Mouse (Mus musculus) small intestine, adult 2 months (tissue): Measurements from ENCODE around the gene Cdrt4.

Experiments used
- CTCF ChIP-seq: fragments of 200-500 bp; IDR thresholded peaks from 2 replicates; pipeline ENCODE4 v1.5.1; 2012; ENCODE audit warnings: low read depth, mild to moderate bottlenecking, control low read depth, inconsistent platforms, low read length, moderate library complexity, mixed read lengths; ENCODE audit not compliant: insufficient replicate concordance, insufficient read length; ENCODE audit errors: extremely low read depth
- POLR2A ChIP-seq: fragments of 200-500 bp; IDR thresholded peaks from 2 replicates; pipeline ENCODE4 v1.6.1; 2012; ENCODE audit warnings: low read depth, mild to moderate bottlenecking, control low read depth, inconsistent platforms, low read length, moderate library complexity

DNA sequence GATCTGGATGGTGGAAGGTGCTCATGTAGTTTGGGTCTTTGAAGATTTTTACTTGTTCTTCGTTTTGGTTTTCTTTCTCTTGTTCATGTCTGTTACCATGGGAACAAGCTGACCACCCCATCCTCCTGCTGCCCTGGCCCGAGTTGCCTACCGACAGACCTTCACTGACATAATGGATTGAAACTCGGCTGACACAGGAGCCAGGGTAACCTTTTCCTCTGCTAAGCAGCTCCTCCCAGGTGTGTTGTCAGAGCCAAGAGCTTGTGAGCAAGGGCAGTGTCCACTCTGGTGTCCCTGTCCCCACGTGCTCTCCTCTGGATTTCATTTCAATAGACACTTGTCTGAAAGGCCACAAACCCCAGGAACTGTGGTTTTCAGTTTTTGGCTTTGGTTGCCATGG lies 12.1 kb upstream of the Cdrt4 start:
- no peak for TF ChIP-seq CTCF
- TF ChIP-seq POLR2A: no peak
